18 mouse cellular contexts compared by ENCODE assay signal in the genomic region with DNA sequence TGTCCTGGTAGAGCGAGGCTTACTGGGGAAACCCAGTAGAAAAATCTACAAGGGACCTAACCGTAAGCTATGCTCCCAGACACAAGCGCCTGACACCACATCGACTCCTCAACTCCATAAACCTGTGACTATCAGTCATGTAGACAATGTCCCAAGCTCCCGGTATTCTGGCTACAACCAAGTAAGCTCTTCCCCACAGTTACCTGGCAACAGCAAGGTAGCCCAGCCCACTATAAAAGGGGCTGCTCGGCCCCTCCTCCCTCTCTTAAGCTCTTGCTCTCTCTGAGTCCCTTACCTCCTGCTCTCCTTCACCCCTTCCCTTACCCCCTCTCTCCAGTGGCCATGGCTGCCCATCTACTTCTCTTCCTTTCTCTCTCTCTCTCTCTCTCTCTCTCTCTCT.
"Had no signal": no experiment of that assay in that cellular context is flagged by ENCODE, and none has a peak within 500 bp of the region (broad histone marks: within the 10 kb centered on the region; RNA-seq: fewer than 3 reads in every experiment).

No protein-coding gene starts in this region.

- H3K4me1 ChIP-seq: midbrain, embryonic 10.5 days; midbrain, embryonic 12.5 days; neural tube, embryonic 13.5 days; neural tube, embryonic 15.5 days had no signal

- H3K36me3 ChIP-seq: midbrain, embryonic 10.5 days; midbrain, embryonic 12.5 days; neural tube, embryonic 13.5 days; neural tube, embryonic 15.5 days had no signal

- H3K9ac ChIP-seq: lung, embryonic 14.5 days; midbrain, embryonic 12.5 days; neural tube, embryonic 13.5 days; neural tube, embryonic 15.5 days had no signal

- H3K4me3 ChIP-seq: midbrain, embryonic 10.5 days; midbrain, embryonic 12.5 days; myocyte; neural tube, embryonic 13.5 days; neural tube, embryonic 15.5 days had no signal

- H3K27ac ChIP-seq: midbrain, embryonic 10.5 days; midbrain, embryonic 12.5 days; neural tube, embryonic 13.5 days; neural tube, embryonic 15.5 days had no signal

- DNase-seq: lung, adult 18-20 months; lung, embryonic 14.5 days; lung, postnatal 10 days; lung, postnatal 4 days; midbrain, embryonic 14.5 days; retina, postnatal 1 day; right cerebral cortex, adult 18-20 months; right cerebral cortex, postnatal 14 days; right cerebral cortex, postnatal 4 days; spleen, adult 18-20 months; thymus, adult 18-20 months; thymus, postnatal 14 days; thymus, postnatal 36 days had no signal

- H3K9me3 ChIP-seq: midbrain, embryonic 10.5 days; midbrain, embryonic 12.5 days; neural tube, embryonic 13.5 days; neural tube, embryonic 15.5 days had no signal
